Comparison of ENCODE assay signal across 9 mouse cellular contexts in the genomic region with DNA sequence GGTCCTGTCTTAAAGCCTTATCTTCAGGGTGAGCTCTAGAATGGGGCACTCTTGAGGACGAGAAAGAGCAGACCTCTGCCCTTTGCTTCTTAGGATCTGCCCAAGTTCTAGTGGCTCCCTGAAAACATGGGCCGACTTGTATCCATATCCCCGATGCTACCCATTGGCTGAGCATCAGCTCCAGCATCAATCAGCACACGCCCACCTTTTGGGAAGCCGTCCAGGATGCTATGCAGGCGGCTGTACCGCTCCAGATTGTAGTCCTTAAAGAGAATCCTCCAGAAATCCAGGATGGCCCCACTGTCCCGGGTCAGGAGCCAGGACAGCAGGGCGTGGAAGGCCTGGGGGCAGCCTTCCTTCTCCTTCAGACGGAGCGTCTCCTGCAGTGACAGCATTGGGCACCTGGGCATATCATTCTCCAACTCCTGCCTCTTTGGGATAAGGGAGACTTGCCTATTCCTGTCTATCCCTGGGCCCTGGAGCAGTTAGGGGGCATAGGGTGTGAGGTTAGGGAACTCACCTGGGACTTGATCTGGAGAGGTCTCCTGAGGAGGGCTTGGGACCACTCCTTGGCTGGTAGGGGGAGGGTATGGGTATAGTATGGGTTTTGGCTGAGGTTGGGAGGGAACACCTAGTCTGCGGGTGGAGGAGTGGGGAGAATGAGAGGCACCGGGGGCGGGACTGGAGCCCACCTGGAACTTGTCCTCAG. TPM values are rescaled to one million over a fixed set of nuclear protein-coding genes. Genes with fewer than 3 reads are reported as not detected.
DNase-seq lines count a peak whose midpoint lies in the region; ATAC-seq and TF ChIP-seq lines count a peak whose summit lies in the region.
"Had no signal": no experiment of that assay in that cellular context is flagged by ENCODE, and none has a peak within 500 bp of the region (broad histone marks: within the 10 kb centered on the region; RNA-seq: fewer than 3 reads in every experiment).

No protein-coding gene starts in this region.

- peaks cover 6% of the 10 kb centered on the region; the same call in 1 of the 2 replicates for H3K4me1 ChIP-seq in heart, embryonic 11.5 days (ENCODE audit: control insufficient read depth, insufficient read depth, low read length)
- H3K4me1 ChIP-seq in embryonic facial prominence, embryonic 11.5 days (ENCODE audit: control insufficient read depth, insufficient read depth, low read length) = no peaks in the 10 kb centered on the region
- peaks cover 6% of the 10 kb centered on the region; the same call in 1 of the 2 replicates for H3K4me1 ChIP-seq in intestine, postnatal 0 days (replicated peaks; ENCODE audit: control insufficient read depth, insufficient read depth, low read length)
- no peaks in the 10 kb centered on the region for H3K4me1 ChIP-seq in midbrain, embryonic 14.5 days (ENCODE audit: control insufficient read depth, insufficient read depth, low read length)

- 0 out of 2 replicates have a peak, but pooled peaks have one; percentile 18 for ATAC-seq in heart, embryonic 11.5 days (replicated peaks; ENCODE audit: insufficient number of reproducible peaks, low FRiP score, low TSS enrichment)
- ATAC-seq in embryonic facial prominence, embryonic 11.5 days (replicated peaks; ENCODE audit: insufficient number of reproducible peaks, low FRiP score, low TSS enrichment, low read depth) = no peak
- ATAC-seq in intestine, postnatal 0 days = no peak
- ATAC-seq in midbrain, embryonic 14.5 days (ENCODE audit: low FRiP score, low TSS enrichment) = 0 out of 2 replicates have a peak, but pooled peaks have one; percentile 17

- intact Hi-C loops in heart, postnatal 10 days (cut with DNase I) = no loop called here

- H3K27me3 ChIP-seq in heart, embryonic 11.5 days (ENCODE audit: control insufficient read depth, insufficient read depth, low read length) = peaks cover 11% of the 10 kb centered on the region
- H3K27me3 ChIP-seq in embryonic facial prominence, embryonic 11.5 days (ENCODE audit: control insufficient read depth, insufficient read depth, low read length) = no peaks in the 10 kb centered on the region
- 0 out of 2 replicates have a peak, but pooled peaks cover 3% of the 10 kb centered on the region for H3K27me3 ChIP-seq in intestine, postnatal 0 days (replicated peaks; ENCODE audit: control insufficient read depth, insufficient read depth, low read length)
- no peaks in the 10 kb centered on the region for H3K27me3 ChIP-seq in midbrain, embryonic 14.5 days (ENCODE audit: control insufficient read depth, insufficient read depth, low read length)

- peak overlapping the region; percentile 22 for H3K4me3 ChIP-seq in heart, embryonic 11.5 days (ENCODE audit: low read depth, low read length)
- H3K4me3 ChIP-seq in embryonic facial prominence, embryonic 11.5 days (ENCODE audit: low read depth, low read length) = no peak overlapping the region
- peak overlapping the region; percentile 26 for H3K4me3 ChIP-seq in intestine, postnatal 0 days (ENCODE audit: low read depth, low read length)
- H3K4me3 ChIP-seq in midbrain, embryonic 14.5 days (replicated peaks; ENCODE audit: low read depth, low read length) = peak overlapping the region; percentile 26
- H3K4me3 ChIP-seq: myocyte had no signal

- H3K9ac ChIP-seq in heart, embryonic 11.5 days (ENCODE audit: low read depth, low read length) = no peak overlapping the region
- peak overlapping the region; percentile 32; the same call in 1 of the 2 replicates for H3K9ac ChIP-seq in embryonic facial prominence, embryonic 11.5 days (replicated peaks; ENCODE audit: low read length)
- no peak overlapping the region for H3K9ac ChIP-seq in intestine, postnatal 0 days (ENCODE audit: low read depth, low read length)
- peak overlapping the region; percentile 9; the same call in 1 of the 2 replicates for H3K9ac ChIP-seq in midbrain, embryonic 14.5 days (replicated peaks; ENCODE audit: low read length)

- 52% methylated on average over 14 of the region's 14 CpGs for WGBS in heart, embryonic 11.5 days (ENCODE audit: insufficient replicate concordance)
- 53% methylated on average over 14 of the region's 14 CpGs for WGBS in embryonic facial prominence, embryonic 11.5 days
- WGBS in intestine, postnatal 0 days = 66% methylated on average over 14 of the region's 14 CpGs
- WGBS in midbrain, embryonic 14.5 days = 61% methylated on average over 14 of the region's 14 CpGs

- peak overlapping the region; percentile 51 for H3K4me2 ChIP-seq in heart, embryonic 11.5 days
- H3K4me2 ChIP-seq in embryonic facial prominence, embryonic 11.5 days (ENCODE audit: low read depth, low read length) = peak overlapping the region; percentile 43
- peak overlapping the region; percentile 60 for H3K4me2 ChIP-seq in intestine, postnatal 0 days (replicated peaks; ENCODE audit: low read depth)
- H3K4me2 ChIP-seq in midbrain, embryonic 14.5 days (ENCODE audit: low read length) = peak overlapping the region; percentile 51

- H3K9me3 ChIP-seq in heart, embryonic 11.5 days (replicated peaks; ENCODE audit: control insufficient read depth, low read length) = no peaks in the 10 kb centered on the region
- no peaks in the 10 kb centered on the region for H3K9me3 ChIP-seq in embryonic facial prominence, embryonic 11.5 days (replicated peaks; ENCODE audit: control insufficient read depth, low read length)
- H3K9me3 ChIP-seq in intestine, postnatal 0 days (ENCODE audit: control insufficient read depth) = no peaks in the 10 kb centered on the region
- H3K9me3 ChIP-seq in midbrain, embryonic 14.5 days (ENCODE audit: control insufficient read depth, low read length) = no peaks in the 10 kb centered on the region

- no peak overlapping the region for H3K27ac ChIP-seq in heart, embryonic 11.5 days (ENCODE audit: low read depth, low read length)
- H3K27ac ChIP-seq in embryonic facial prominence, embryonic 11.5 days (replicated peaks; ENCODE audit: low read depth, low read length) = no peak overlapping the region
- H3K27ac ChIP-seq in intestine, postnatal 0 days (ENCODE audit: low read depth, low read length) = no peak overlapping the region
- no peak overlapping the region for H3K27ac ChIP-seq in midbrain, embryonic 14.5 days (replicated peaks; ENCODE audit: low read depth, low read length)

- TF ChIP-seq CTCF in intestine, postnatal 0 days (IDR thresholded peaks at IDR 0.05; ENCODE audit: low read depth) = no peak

- no peak for DNase-seq in heart, postnatal 10 days
- DNase-seq in embryonic facial prominence, embryonic 11.5 days (ENCODE audit: low spot score) = no peak
- DNase-seq in midbrain, embryonic 14.5 days = no peak
- DNase-seq in urinary bladder, postnatal 14 days (ENCODE audit: low spot score) = no peak
- DNase-seq in cerebellum, adult 11-12 months = no peak
- DNase-seq in kidney, postnatal 25 days = no peak

- no peaks in the 10 kb centered on the region for H3K36me3 ChIP-seq in heart, embryonic 11.5 days (ENCODE audit: control insufficient read depth, insufficient read depth, low read length)
- no peaks in the 10 kb centered on the region for H3K36me3 ChIP-seq in embryonic facial prominence, embryonic 11.5 days (replicated peaks; ENCODE audit: control insufficient read depth, insufficient read depth, low read depth, low read length)
- H3K36me3 ChIP-seq in intestine, postnatal 0 days (ENCODE audit: control insufficient read depth, insufficient read depth) = no peaks in the 10 kb centered on the region
- H3K36me3 ChIP-seq in midbrain, embryonic 14.5 days (ENCODE audit: control insufficient read depth, insufficient read depth, low read length) = no peaks in the 10 kb centered on the region

RNA-seq across cellular contexts. Expression of a gene that starts 0.6 kb away (rescaled TPM):
- 0.16 and 0.49 TPM in 2 replicates for polyA plus RNA-seq in heart, embryonic 11.5 days (2014; fragmentation: Nextera tagmentation; extraction: Ambion mirVana)
- total RNA-seq in heart, postnatal 10 days (2021) = not detected
- 0.11 TPM in 1 of 2 replicates, not detected in the other for polyA plus RNA-seq in embryonic facial prominence, embryonic 11.5 days (2014; fragmentation: Nextera tagmentation; extraction: Ambion mirVana)
- polyA plus RNA-seq in intestine, postnatal 0 days (2015; fragmentation: Nextera tagmentation; extraction: Ambion mirVana) = 0.04 TPM in 1 of 2 replicates, not detected in the other
- 0.09 TPM in 1 of 2 replicates, not detected in the other for polyA plus RNA-seq in midbrain, embryonic 14.5 days (2014; fragmentation: Nextera tagmentation; extraction: Ambion mirVana)

RNA-seq across cellular contexts. Expression of a gene that starts 1.1 kb away (rescaled TPM):
- 0.34 TPM in 1 of 2 replicates, not detected in the other for polyA plus RNA-seq in heart, embryonic 11.5 days (2014; fragmentation: Nextera tagmentation; extraction: Ambion mirVana)
- total RNA-seq in heart, postnatal 10 days (2021) = not detected
- polyA plus RNA-seq in embryonic facial prominence, embryonic 11.5 days (2014; fragmentation: Nextera tagmentation; extraction: Ambion mirVana) = 0.20 TPM in 1 of 2 replicates, not detected in the other
- polyA plus RNA-seq in intestine, postnatal 0 days (2015; fragmentation: Nextera tagmentation; extraction: Ambion mirVana) = 0.14 and 0.31 TPM in 2 replicates
- polyA plus RNA-seq in midbrain, embryonic 14.5 days (2014; fragmentation: Nextera tagmentation; extraction: Ambion mirVana) = not detected in 2 replicates

RNA-seq across cellular contexts. Expression of a gene that starts 26.3 kb away (rescaled TPM):
- polyA plus RNA-seq in heart, embryonic 11.5 days (2014; fragmentation: Nextera tagmentation; extraction: Ambion mirVana) = 1.1 and 1.5 TPM in 2 replicates
- total RNA-seq in heart, postnatal 10 days (2021) = 1 to 10 TPM; 4.4 to 5.4 TPM
- polyA plus RNA-seq in embryonic facial prominence, embryonic 11.5 days (2014; fragmentation: Nextera tagmentation; extraction: Ambion mirVana) = 2.1 and 2.4 TPM in 2 replicates
- 5.6 and 5.8 TPM in 2 replicates for polyA plus RNA-seq in intestine, postnatal 0 days (2015; fragmentation: Nextera tagmentation; extraction: Ambion mirVana)
- polyA plus RNA-seq in midbrain, embryonic 14.5 days (2014; fragmentation: Nextera tagmentation; extraction: Ambion mirVana) = 0.50 and 0.71 TPM in 2 replicates

RNA-seq across cellular contexts. Expression of a gene that starts 33.0 kb away (rescaled TPM):
- 168 and 194 TPM in 2 replicates for polyA plus RNA-seq in heart, embryonic 11.5 days (2014; fragmentation: Nextera tagmentation; extraction: Ambion mirVana)
- 100 to 1,000 TPM; 108 to 119 TPM for total RNA-seq in heart, postnatal 10 days (2021)
- polyA plus RNA-seq in embryonic facial prominence, embryonic 11.5 days (2014; fragmentation: Nextera tagmentation; extraction: Ambion mirVana) = 108 and 129 TPM in 2 replicates
- polyA plus RNA-seq in intestine, postnatal 0 days (2015; fragmentation: Nextera tagmentation; extraction: Ambion mirVana) = 42.3 and 51.1 TPM in 2 replicates
- 88.0 and 97.8 TPM in 2 replicates for polyA plus RNA-seq in midbrain, embryonic 14.5 days (2014; fragmentation: Nextera tagmentation; extraction: Ambion mirVana)

Comparison
In these comparisons a context has a peak if more than half of its experiments do, and no peak if none do; other contexts are left out.
1. ATAC-seq: peak in heart, embryonic 11.5 days (single experiment) and midbrain, embryonic 14.5 days (single experiment); none in embryonic facial prominence, embryonic 11.5 days (single experiment) and intestine, postnatal 0 days (single experiment).
2. H3K9ac ChIP-seq: peak in embryonic facial prominence, embryonic 11.5 days (single experiment) and midbrain, embryonic 14.5 days (single experiment); none in heart, embryonic 11.5 days (single experiment) and intestine, postnatal 0 days (single experiment).
3. Peak in every context shown above with its lines, with median percentiles within 50 percentile points of each other: H3K4me2 ChIP-seq.